Mouse (Mus musculus) embryonic facial prominence, embryonic 13.5 days (tissue): ENCODE results near the gene Ncapd2. TPM values are rescaled to one million over a fixed set of nuclear protein-coding genes. Genes with fewer than 3 reads are reported as not detected.

Experiments used
- ATAC-seq: fragments of 200-750 bp; cut with Nextera tagmentation; 2 replicates; pipeline ENCODE4 v1.8.0; 2017; ENCODE audit warnings: low read depth; ENCODE audit not compliant: insufficient number of reproducible peaks, insufficient read depth, low FRiP score, low TSS enrichment
- H3K27ac ChIP-seq: fragments of 300-500 bp; sonication (generic); 2 replicates; pipeline ENCODE4 v1.5.1; 2015; ENCODE audit warnings: moderate library complexity, mild to moderate bottlenecking, inconsistent platforms
- H3K27me3 ChIP-seq: fragments of 300-500 bp; sonication (generic); 2 replicates; pipeline ENCODE4 v1.6.1; 2015; ENCODE audit warnings: mild to moderate bottlenecking, inconsistent platforms
- H3K36me3 ChIP-seq: fragments of 300-500 bp; sonication (generic); 2 replicates; pipeline ENCODE4 v1.6.1; 2015; ENCODE audit warnings: mild to moderate bottlenecking, inconsistent platforms
- H3K4me1 ChIP-seq: fragments of 300-500 bp; sonication (generic); 2 replicates; pipeline ENCODE4 v1.6.1; 2015; ENCODE audit warnings: inconsistent platforms
- H3K4me2 ChIP-seq: fragments of 300-500 bp; sonication (generic); 2 replicates; pipeline ENCODE4 v1.6.1; 2015; ENCODE audit warnings: moderate library complexity, mild to moderate bottlenecking, inconsistent platforms
- H3K4me3 ChIP-seq: fragments of 300-500 bp; sonication (generic); 2 replicates; pipeline ENCODE4 v1.5.1; 2015; ENCODE audit warnings: mild to moderate bottlenecking, inconsistent platforms
- H3K9ac ChIP-seq: fragments of 300-500 bp; sonication (generic); 2 replicates; pipeline ENCODE4 v1.6.1; 2015; ENCODE audit warnings: mild to moderate bottlenecking, inconsistent platforms
- H3K9me3 ChIP-seq: fragments of 300-500 bp; sonication (generic); 2 replicates; pipeline ENCODE4 v1.6.1; 2016; ENCODE audit warnings: inconsistent platforms
- WGBS: fragments of 180-500 bp; shearing (Covaris S2); methylation state at CpG from one replicate; pipeline ENCODE4 v1.1.7; 2015; ENCODE audit warnings: mixed read lengths; 5-methylcytosine and 5-hydroxymethylcytosine counted together
- polyA plus RNA-seq: library from polyadenylated mRNA; unstranded; fragments of >200 nt; fragmentation: Nextera tagmentation; extraction: Ambion mirVana; gene quantifications from 2 replicates; pipeline ENCODE4 v1.2.1, GENCODE M21; 2015

Gene Ncapd2
- 150 and 163 TPM in 2 replicates for polyA plus RNA-seq

DNA sequence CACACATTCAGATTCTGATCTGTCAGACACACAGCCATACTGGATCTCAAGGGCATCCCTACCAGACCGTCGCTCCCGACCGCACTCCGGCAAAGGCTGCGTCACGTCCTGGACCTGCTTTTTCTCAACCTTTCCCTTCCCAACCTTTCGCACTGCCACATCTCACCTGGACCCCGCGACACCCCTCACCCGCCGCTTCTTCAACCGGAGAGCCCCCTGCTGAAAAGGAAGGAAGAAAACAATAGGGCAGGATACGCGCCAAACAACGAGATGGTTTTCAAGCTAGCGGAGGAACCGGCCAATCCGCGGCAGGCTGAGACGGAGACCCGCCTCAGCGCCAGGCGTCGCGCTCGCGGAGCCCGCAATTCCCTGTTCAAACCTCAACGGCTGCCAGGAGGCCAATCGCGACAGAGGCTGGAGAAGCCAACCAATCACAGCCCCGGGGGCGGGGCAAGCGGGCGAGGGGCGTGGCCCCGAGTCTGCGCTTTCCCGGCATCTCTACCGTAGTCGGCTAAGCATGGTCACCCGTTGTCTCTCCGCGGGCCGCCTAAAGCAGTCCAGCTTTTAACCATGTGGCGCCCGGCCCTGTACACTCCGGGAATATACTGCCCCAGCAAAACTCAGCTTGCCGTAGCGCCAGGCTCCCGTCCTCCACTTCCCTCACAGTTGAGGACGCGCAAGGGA is at the start of gene Ncapd2, which contains the start of gene Mrpl51:
Ncapd2 (minus strand) TSS at position 370 of the 684 bp plus-strand sequence.
Mrpl51 (plus strand) TSS at position 470 of the 684 bp plus-strand sequence.
- H3K9me3 ChIP-seq: no peaks in the 10 kb centered on the region
- peak; percentile 95 for ATAC-seq
- under 1% methylated on average over 54 of the region's 54 CpGs for WGBS
- peak within 1 kb of the TSS; percentile 60 for H3K4me3 ChIP-seq
- peak within 1 kb of the TSS; percentile 100 for H3K27ac ChIP-seq
- H3K9ac ChIP-seq: peak within 1 kb of the TSS; percentile 86
- peaks cover 21% of the 10 kb centered on the region for H3K4me1 ChIP-seq
- H3K4me2 ChIP-seq: peak within 1 kb of the TSS; percentile 84
- no peaks in the 10 kb centered on the region for H3K27me3 ChIP-seq
- H3K36me3 ChIP-seq: peaks cover 56% of the 10 kb centered on the region

- no peak overlapping the region for H3K9ac ChIP-seq
- no peaks in the 10 kb centered on the region for H3K27me3 ChIP-seq
- H3K9me3 ChIP-seq: no peaks in the 10 kb centered on the region
- no peak overlapping the region for H3K27ac ChIP-seq
- peaks cover 6% of the 10 kb centered on the region for H3K4me1 ChIP-seq
- no peak overlapping the region for H3K4me3 ChIP-seq
- no peaks in the 10 kb centered on the region for H3K36me3 ChIP-seq
- H3K4me2 ChIP-seq: no peak overlapping the region
- WGBS: 82% methylated on average over 5 of the region's 5 CpGs
- no peak for ATAC-seq
Measured at GRCm38 (mm10) chr6:125240617-125241016, 49.1 kb upstream of the Ncapd2 start.

GRCm38 (mm10) chr6:125239547-125239946 is 48.0 kb upstream of the Ncapd2 start:
- Histone ChIP-seq H3K27me3 (no peaks in the 10 kb centered on the region), H3K9me3 (no peaks in the 10 kb centered on the region), H3K36me3 (no peaks in the 10 kb centered on the region), H3K4me1 (peaks cover 6% of the 10 kb centered on the region), H3K4me2 (no peak overlapping the region), H3K9ac (no peak overlapping the region), H3K4me3 (no peak overlapping the region), H3K27ac (no peak overlapping the region)
- 91% methylated on average over 5 of the region's 5 CpGs for WGBS
- ATAC-seq: no peak

DNA sequence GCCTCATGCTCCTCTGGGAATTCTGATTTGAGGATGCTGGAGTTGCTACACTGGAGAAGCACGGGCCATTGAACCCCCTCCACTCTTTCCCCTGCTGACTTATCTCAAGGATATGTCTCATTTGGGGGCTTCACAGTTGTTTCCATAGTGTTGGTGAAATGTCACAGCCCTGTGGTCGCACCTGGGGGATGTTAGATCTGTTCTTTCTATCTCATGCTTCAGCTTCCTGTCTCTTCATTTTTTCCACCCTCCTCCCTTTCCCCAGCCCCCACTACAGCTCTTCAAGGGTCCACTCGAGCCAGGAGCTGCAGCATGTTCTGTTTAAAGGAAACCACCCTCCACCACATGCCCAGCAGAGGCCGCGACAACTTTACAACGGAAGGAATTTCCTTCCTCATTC is 46.9 kb upstream of the Ncapd2 start:
- no peaks in the 10 kb centered on the region for H3K9me3 ChIP-seq

DNA sequence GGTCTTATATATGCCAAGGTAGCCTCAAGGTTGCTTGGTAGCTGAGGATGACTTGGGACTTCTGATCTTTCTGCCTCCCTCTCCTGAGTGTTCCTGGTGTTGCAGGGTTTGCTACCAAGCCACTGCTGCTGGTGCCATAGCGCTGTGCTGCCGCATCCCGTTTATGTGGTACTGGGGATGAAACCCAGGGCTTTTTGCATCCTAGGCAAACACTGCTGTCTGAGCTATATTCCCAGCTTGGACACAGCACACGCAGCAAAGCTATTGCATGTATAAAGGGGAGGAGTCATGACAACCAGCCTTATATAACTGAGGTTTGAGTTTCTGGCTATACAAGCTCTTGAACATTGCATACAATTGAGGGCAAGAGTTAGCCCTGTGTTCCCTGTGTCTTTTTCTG is 45.9 kb upstream of the Ncapd2 start:
- 80% methylated on average over 4 of the region's 4 CpGs for WGBS
- H3K4me2 ChIP-seq: no peak overlapping the region
- no peak overlapping the region for H3K27ac ChIP-seq
- no peak for ATAC-seq
- H3K36me3 ChIP-seq: no peaks in the 10 kb centered on the region
- peaks cover 6% of the 10 kb centered on the region for H3K4me1 ChIP-seq
- H3K27me3 ChIP-seq: no peaks in the 10 kb centered on the region
- H3K9ac ChIP-seq: no peak overlapping the region
- no peaks in the 10 kb centered on the region for H3K9me3 ChIP-seq
- H3K4me3 ChIP-seq: no peak overlapping the region

More for the DNA sequence above, 46.9 kb upstream of the Ncapd2 start:
- no peak overlapping the region for H3K27ac ChIP-seq
- no peak for ATAC-seq
- no peaks in the 10 kb centered on the region for H3K36me3 ChIP-seq
- peaks cover 6% of the 10 kb centered on the region for H3K4me1 ChIP-seq
- 64% methylated on average over 6 of the region's 6 CpGs for WGBS
- no peak overlapping the region for H3K4me2 ChIP-seq
- H3K27me3 ChIP-seq: no peaks in the 10 kb centered on the region
- H3K9ac ChIP-seq: no peak overlapping the region
- no peak overlapping the region for H3K4me3 ChIP-seq

- Histone ChIP-seq H3K9ac (0 out of 2 replicates have a peak within 1 kb of the TSS, but pooled peaks have one; percentile 41), H3K27me3 (no peaks in the 10 kb centered on the region), H3K36me3 (no peaks in the 10 kb centered on the region), H3K9me3 (no peaks in the 10 kb centered on the region), H3K4me2 (no peak within 1 kb of the TSS), H3K4me3 (no peak within 1 kb of the TSS), H3K27ac (no peak within 1 kb of the TSS), H3K4me1 (peaks cover 12% of the 10 kb centered on the region)
- ATAC-seq: no peak
- 26% methylated on average over 6 of the region's 6 CpGs for WGBS
Measured at GRCm38 (mm10) chr6:125236782-125237181, 45.3 kb upstream of the Ncapd2 start, which contains the start of gene Cd27. Gene Cd27, minus strand, starts transcription at chr6:125237010.

- H3K4me2 ChIP-seq: no peak overlapping the region
- no peak overlapping the region for H3K27ac ChIP-seq
- no peak overlapping the region for H3K4me3 ChIP-seq
- H3K27me3 ChIP-seq: no peaks in the 10 kb centered on the region
- H3K9ac ChIP-seq: 0 out of 2 replicates have a peak overlapping the region, but pooled peaks have one; percentile 41
- H3K9me3 ChIP-seq: no peaks in the 10 kb centered on the region
- WGBS: 63% methylated on average over 6 of the region's 6 CpGs
- ATAC-seq: no peak
- H3K36me3 ChIP-seq: no peaks in the 10 kb centered on the region
- peaks cover 16% of the 10 kb centered on the region for H3K4me1 ChIP-seq
Measured at GRCm38 (mm10) chr6:125236341-125236740, 44.8 kb upstream of the Ncapd2 start.

- Histone ChIP-seq H3K36me3 (no peaks in the 10 kb centered on the region), H3K4me3 (no peak overlapping the region), H3K27ac (no peak overlapping the region), H3K4me1 (peaks cover 24% of the 10 kb centered on the region), H3K4me2 (no peak overlapping the region), H3K27me3 (no peaks in the 10 kb centered on the region), H3K9ac (no peak overlapping the region), H3K9me3 (no peaks in the 10 kb centered on the region)
- WGBS: 56% methylated on average over 5 of the region's 5 CpGs
- no peak for ATAC-seq
Measured at GRCm38 (mm10) chr6:125234520-125234828, 43.0 kb upstream of the Ncapd2 start.

DNA sequence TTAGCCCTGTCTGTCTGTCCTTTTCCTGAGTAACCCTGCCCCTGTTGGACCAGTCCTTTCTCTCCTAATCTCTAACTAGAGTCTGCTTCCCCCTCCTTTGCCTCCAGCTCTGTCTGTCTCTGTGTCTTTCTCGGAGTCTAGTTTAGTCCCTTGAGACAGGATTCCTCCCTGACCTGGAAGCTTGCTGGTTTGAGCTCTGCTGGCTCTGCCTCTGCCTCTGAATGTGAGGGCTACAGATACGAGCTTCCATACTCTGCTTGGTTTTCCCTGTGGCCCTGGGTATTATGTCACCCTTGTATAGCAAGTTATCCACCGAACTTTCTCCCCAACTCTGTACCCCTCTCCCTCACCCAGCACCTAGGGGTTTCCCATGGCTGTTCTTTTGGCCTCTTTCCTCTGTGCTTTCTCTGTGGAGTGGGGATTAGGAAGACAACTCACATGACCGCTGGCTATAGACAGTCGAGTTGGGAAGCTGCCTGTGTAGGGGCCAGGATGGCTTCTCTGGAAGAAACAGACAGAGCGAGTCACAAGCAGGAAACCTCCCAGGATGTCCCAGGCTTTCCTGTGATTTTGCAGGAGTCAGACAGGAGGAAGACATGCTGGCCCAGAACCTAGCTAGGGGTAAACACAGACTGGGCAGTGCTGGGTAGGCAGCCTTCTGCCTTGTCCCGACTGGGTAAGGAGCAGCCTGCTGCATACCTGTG is 42.5 kb upstream of the Ncapd2 start:
- Histone ChIP-seq H3K9me3 (no peaks in the 10 kb centered on the region), H3K4me2 (no peak overlapping the region), H3K27ac (no peak overlapping the region), H3K27me3 (no peaks in the 10 kb centered on the region), H3K4me3 (no peak overlapping the region), H3K36me3 (no peaks in the 10 kb centered on the region), H3K9ac (no peak overlapping the region), H3K4me1 (peaks cover 24% of the 10 kb centered on the region)
- no peak for ATAC-seq
- WGBS: 50% methylated on average over 7 of the region's 7 CpGs

- WGBS: 77% methylated on average over 6 of the region's 6 CpGs
- no peaks in the 10 kb centered on the region for H3K9me3 ChIP-seq
- H3K27ac ChIP-seq: no peak overlapping the region
- H3K4me2 ChIP-seq: peak overlapping the region; percentile 92; the same call in 1 of the 2 replicates
- H3K36me3 ChIP-seq: no peaks in the 10 kb centered on the region
- peaks cover 24% of the 10 kb centered on the region for H3K4me1 ChIP-seq
- no peak overlapping the region; the same call in 1 of the 2 replicates for H3K4me3 ChIP-seq
- ATAC-seq: no peak
- no peaks in the 10 kb centered on the region for H3K27me3 ChIP-seq
- no peak overlapping the region for H3K9ac ChIP-seq
Measured at GRCm38 (mm10) chr6:125232516-125232915, 41.0 kb upstream of the Ncapd2 start.

- peak overlapping the region; percentile 76 for H3K9ac ChIP-seq
- WGBS: 59% methylated on average over 4 of the region's 4 CpGs
- H3K36me3 ChIP-seq: no peaks in the 10 kb centered on the region
- 0 out of 2 replicates have a peak overlapping the region, but pooled peaks have one; percentile 77 for H3K27ac ChIP-seq
- peak overlapping the region; percentile 52 for H3K4me3 ChIP-seq
- peak overlapping the region; percentile 92 for H3K4me2 ChIP-seq
- no peaks in the 10 kb centered on the region for H3K27me3 ChIP-seq
- H3K9me3 ChIP-seq: no peaks in the 10 kb centered on the region
- peaks cover 24% of the 10 kb centered on the region for H3K4me1 ChIP-seq
- no peak for ATAC-seq
Measured at GRCm38 (mm10) chr6:125232045-125232437, 40.5 kb upstream of the Ncapd2 start.
